Mouse (Mus musculus) CH12.LX (cell line): Measurements from ENCODE around the gene Mgat3. TPM values are rescaled to one million over a fixed set of nuclear protein-coding genes. Genes with fewer than 3 reads are reported as not detected.

Source experiments
- DNase-seq: peaks from one replicate; pipeline ENCODE4 v3.0.0-alpha.2; 2013; ENCODE audit errors: extremely low read depth
- H3K27ac ChIP-seq: 2 replicates; pipeline ENCODE4 v1.5.1; 2012; ENCODE audit warnings: low read depth, mild to moderate bottlenecking, control low read depth, moderate library complexity; ENCODE audit not compliant: insufficient read depth
- H3K27me3 ChIP-seq: replicated peaks from 2 replicates; pipeline ENCODE3; 2012; ENCODE audit warnings: inconsistent platforms
- H3K36me3 ChIP-seq, 2 experiments: replicated peaks in 1 of 2; 2 replicates each; pipeline versions ENCODE3 to v1.6.1; 2012; ENCODE audit warnings: inconsistent platforms in 1 of 2, low read length in 1 of 2, mild to moderate bottlenecking in 1 of 2, mixed read lengths in 1 of 2, moderate library complexity in 1 of 2; ENCODE audit not compliant: control insufficient read depth in 1 of 2, insufficient read depth in 1 of 2
- H3K4me1 ChIP-seq, 2 experiments: 2 replicates each; pipeline ENCODE4 v1.6.1; 2012; ENCODE audit warnings: inconsistent platforms in 1 of 2, moderate library complexity in 1 of 2; ENCODE audit not compliant: insufficient read depth in 2 of 2, control insufficient read depth in 1 of 2
- H3K4me2 ChIP-seq: 2 replicates; pipeline ENCODE4 v1.6.1; 2012; ENCODE audit warnings: low read depth, mild to moderate bottlenecking, control low read depth; ENCODE audit not compliant: poor library complexity, insufficient read depth, severe bottlenecking
- H3K4me3 ChIP-seq, 3 experiments: fragments of 150-350 bp in 1 of 3; sonication (generic) in 1 of 3; replicated peaks in 1 of 3; 2 replicates each; pipeline versions ENCODE3 to v1.5.1; 2011 to 2012; ENCODE audit warnings: low read depth in 2 of 3, low read length in 2 of 3, mild to moderate bottlenecking in 2 of 3, moderate library complexity in 2 of 3, control low read depth in 1 of 3, improper control_type of control experiment in 1 of 3, inconsistent platforms in 1 of 3, mixed read lengths in 1 of 3; ENCODE audit not compliant: poor library complexity in 1 of 3
- H3K79me2 ChIP-seq: replicated peaks from 2 replicates; pipeline ENCODE4 v1.6.1; 2012; ENCODE audit warnings: mild to moderate bottlenecking, moderate library complexity; ENCODE audit not compliant: control insufficient read depth, poor library complexity, insufficient read depth, severe bottlenecking; ENCODE audit errors: extremely low read depth
- H3K9ac ChIP-seq: 2 replicates; pipeline ENCODE4 v1.6.1; 2012; ENCODE audit warnings: low read depth, mild to moderate bottlenecking, control low read depth, moderate library complexity; ENCODE audit not compliant: insufficient read depth
- H3K9me3 ChIP-seq: replicated peaks from 2 replicates; pipeline ENCODE3; 2012; ENCODE audit warnings: low read length, inconsistent platforms, mixed read lengths
- CHD1 ChIP-seq: IDR thresholded peaks from 2 replicates; pipeline ENCODE4 v1.6.1; 2012; ENCODE audit warnings: low read depth, low read length, improper control_type of control experiment, inconsistent platforms
- CHD2 ChIP-seq: IDR thresholded peaks from 2 replicates; pipeline ENCODE4 v1.6.1; 2011; ENCODE audit warnings: low read length, improper control_type of control experiment
- CTCF ChIP-seq, 2 experiments: IDR thresholded peaks in 1 of 2; conservative IDR thresholded peaks in 1 of 2; 2 replicates each; pipeline ENCODE4 v1.5.1; 2011 to 2012; ENCODE audit warnings: low read depth in 2 of 2, low read length in 2 of 2, improper control_type of control experiment in 1 of 2, inconsistent platforms in 1 of 2, mild to moderate bottlenecking in 1 of 2, moderate library complexity in 1 of 2
- E2F4 ChIP-seq: IDR thresholded peaks from 2 replicates; pipeline ENCODE4 v1.6.1; 2011; ENCODE audit warnings: low read depth, low read length, improper control_type of control experiment; ENCODE audit not compliant: insufficient replicate concordance
- EP300 ChIP-seq: IDR thresholded peaks from 2 replicates; pipeline ENCODE4 v1.6.1; 2011; ENCODE audit warnings: low read length, improper control_type of control experiment
- GABPA ChIP-seq: IDR thresholded peaks from 2 replicates; pipeline ENCODE4 v1.6.1; 2012; ENCODE audit warnings: low read depth, low read length, improper control_type of control experiment, inconsistent platforms; ENCODE audit not compliant: insufficient replicate concordance
- HCFC1 ChIP-seq: IDR thresholded peaks from 2 replicates; pipeline ENCODE4 v1.6.1; 2012; ENCODE audit warnings: low read depth, mild to moderate bottlenecking, inconsistent platforms, low read length, improper control_type of control experiment
- JUND ChIP-seq: conservative IDR thresholded peaks from 2 replicates; pipeline ENCODE4 v1.6.1; 2011; ENCODE audit warnings: low read depth, low read length, improper control_type of control experiment
- MAFK ChIP-seq: IDR thresholded peaks from 2 replicates; pipeline ENCODE4 v1.6.1; 2011; ENCODE audit warnings: low read length, improper control_type of control experiment; ENCODE audit not compliant: insufficient replicate concordance
- MAX ChIP-seq: IDR thresholded peaks from 2 replicates; pipeline ENCODE4 v1.6.1; 2011; ENCODE audit warnings: low read length, improper control_type of control experiment
- MAZ ChIP-seq: IDR thresholded peaks from 2 replicates; pipeline ENCODE4 v1.6.1; 2012; ENCODE audit warnings: low read depth, mild to moderate bottlenecking, inconsistent platforms, low read length, improper control_type of control experiment, moderate library complexity
- MEF2A ChIP-seq: IDR thresholded peaks from 2 replicates; pipeline ENCODE4 v1.6.1; 2014; ENCODE audit warnings: low read depth, mild to moderate bottlenecking, inconsistent platforms, low read length, improper control_type of control experiment, borderline replicate concordance
- NELFE ChIP-seq: IDR thresholded peaks from 2 replicates; pipeline ENCODE4 v1.6.1; 2011; ENCODE audit warnings: low read depth, low read length, improper control_type of control experiment
- NRF1 ChIP-seq: IDR thresholded peaks from 2 replicates; pipeline ENCODE4 v1.6.1; 2014; ENCODE audit warnings: low read depth, mild to moderate bottlenecking, inconsistent platforms, low read length, improper control_type of control experiment, moderate library complexity
- PAX5 ChIP-seq: IDR thresholded peaks from 2 replicates; pipeline ENCODE4 v1.6.1; 2012; ENCODE audit warnings: low read length, inconsistent platforms, mixed read lengths
- POLR2A ChIP-seq: IDR thresholded peaks from 2 replicates; pipeline ENCODE4 v1.6.1; 2011; ENCODE audit warnings: low read depth, mild to moderate bottlenecking, improper control_type of control experiment, low read length
- POLR2AphosphoS2 ChIP-seq: IDR thresholded peaks from 2 replicates; pipeline ENCODE4 v1.6.1; 2011; ENCODE audit warnings: low read depth, low read length, improper control_type of control experiment
- RCOR1 ChIP-seq: conservative IDR thresholded peaks from 2 replicates; pipeline ENCODE4 v1.6.1; 2012; ENCODE audit warnings: low read depth, mild to moderate bottlenecking, inconsistent platforms, low read length, improper control_type of control experiment
- TBP ChIP-seq: conservative IDR thresholded peaks from 2 replicates; pipeline ENCODE4 v1.6.1; 2011; ENCODE audit warnings: low read depth, low read length, improper control_type of control experiment
- TCF12 ChIP-seq: IDR thresholded peaks from 2 replicates; pipeline ENCODE4 v1.6.1; 2014; ENCODE audit warnings: low read depth, mild to moderate bottlenecking, inconsistent platforms, low read length, improper control_type of control experiment
- UBTF ChIP-seq: IDR thresholded peaks from 2 replicates; pipeline ENCODE4 v1.6.1; 2012; ENCODE audit warnings: low read depth, mild to moderate bottlenecking, inconsistent platforms, low read length, improper control_type of control experiment, moderate library complexity
- USF2 ChIP-seq: conservative IDR thresholded peaks from 2 replicates; pipeline ENCODE4 v1.6.1; 2011; ENCODE audit warnings: low read depth, low read length, improper control_type of control experiment
- ZC3H11A ChIP-seq: IDR thresholded peaks from 2 replicates; pipeline ENCODE4 v1.6.1; 2012; ENCODE audit warnings: low read depth, mild to moderate bottlenecking, inconsistent platforms, low read length, improper control_type of control experiment
- ZKSCAN1 ChIP-seq: IDR thresholded peaks from 2 replicates; pipeline ENCODE4 v1.6.1; 2012; ENCODE audit warnings: low read depth, inconsistent platforms, low read length, improper control_type of control experiment, borderline replicate concordance
- ZNF384 ChIP-seq: IDR thresholded peaks from 2 replicates; pipeline ENCODE4 v1.6.1; 2012; ENCODE audit warnings: low read depth, low read length, improper control_type of control experiment, inconsistent platforms
- dilution Hi-C: fragments of 300-500 bp; cut with MboI; formaldehyde crosslinking; loops from 2 replicates; pipeline ENCODE4 v1.14.3; 2020; ENCODE audit warnings: low sequenced_read_pairs; ENCODE audit not compliant: extremely low pct_unique_long_range_greater_than_20kb, extremely low pct_ligation_motif_present
- in situ Hi-C: fragments of 300-500 bp; cut with MboI; formaldehyde crosslinking; loops from 3 replicates; pipeline ENCODE4 v1.14.3; 2019; ENCODE audit warnings: low sequenced_read_pairs, low pct_ligation_motif_present, low pct_unique_long_range_greater_than_20kb, mixed read lengths
- polyA plus RNA-seq: library from polyadenylated mRNA; unstranded; fragments of >175 nt; gene quantifications from 2 replicates; pipeline ENCODE4 v1.2.1, GENCODE M21; 2012; ENCODE audit warnings: low read depth; ENCODE audit not compliant: insufficient read length
- total RNA-seq, 2 experiments: library from RNA; depleted of rRNA; stranded (reverse); fragments of 300-350 nt in 1 of 2; fragments of >200 nt in 1 of 2; gene quantifications; 2 replicates each; pipeline ENCODE4 v1.2.3; 2012 to 2014

Gene Mgat3
- total and polyA plus RNA-seq, 3 experiments, result 0.09 to 0.36 (median 0.21) TPM

DNA sequence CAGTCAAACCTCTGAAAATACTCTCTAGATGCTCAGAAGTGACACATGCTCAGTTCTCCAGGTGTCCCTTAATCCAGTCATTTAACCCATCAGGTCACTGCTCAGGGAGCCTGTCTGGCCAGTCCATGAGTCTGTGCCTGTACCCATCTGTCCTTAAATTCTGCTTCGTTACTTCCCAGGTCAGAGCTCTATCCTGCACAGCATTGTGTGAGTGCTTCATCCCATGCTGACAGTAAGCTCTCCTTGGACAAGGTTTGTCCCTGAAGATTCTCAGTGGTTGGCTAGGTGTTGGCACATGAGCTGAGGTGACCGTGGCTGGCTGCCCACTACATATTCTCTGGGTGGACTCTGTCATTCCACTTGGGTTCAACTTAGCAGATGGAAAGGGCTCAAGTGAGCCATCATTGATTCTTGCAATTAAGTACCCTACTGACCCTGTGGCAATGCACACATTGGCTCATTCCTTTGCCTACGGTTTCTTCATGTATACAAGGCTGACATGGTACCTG, 32.6 kb downstream of the Mgat3 start:
- DNase-seq, result no peak
- in situ Hi-C loops (no loop called here), dilution Hi-C loops (no loop called here)
- H3K27ac ChIP-seq, result no peak overlapping the region
- no peaks in the 10 kb centered on the region for H3K36me3 ChIP-seq
- H3K79me2 ChIP-seq, result no peaks in the 10 kb centered on the region
- peaks cover 0 to 3% of the 10 kb centered on the region in 2 experiments; a peak in 1 of 4 replicates for H3K4me1 ChIP-seq
- no peaks in the 10 kb centered on the region for H3K9me3 ChIP-seq
- H3K4me2 ChIP-seq, result no peak overlapping the region
- TF ChIP-seq MAZ (no peak), POLR2A (no peak), USF2 (no peak), EP300 (no peak), ZNF384 (no peak), JUND (no peak), MAX (no peak), NELFE (no peak), TBP (no peak), ZKSCAN1 (no peak), NRF1 (no peak), MEF2A (no peak), POLR2AphosphoS2 (no peak), HCFC1 (no peak), PAX5 (no peak), RCOR1 (no peak), ZC3H11A (no peak)
- no peak overlapping the region for H3K4me3 ChIP-seq
- H3K27me3 ChIP-seq, result peaks cover 66% of the 10 kb centered on the region
- H3K9ac ChIP-seq, result no peak overlapping the region

DNA sequence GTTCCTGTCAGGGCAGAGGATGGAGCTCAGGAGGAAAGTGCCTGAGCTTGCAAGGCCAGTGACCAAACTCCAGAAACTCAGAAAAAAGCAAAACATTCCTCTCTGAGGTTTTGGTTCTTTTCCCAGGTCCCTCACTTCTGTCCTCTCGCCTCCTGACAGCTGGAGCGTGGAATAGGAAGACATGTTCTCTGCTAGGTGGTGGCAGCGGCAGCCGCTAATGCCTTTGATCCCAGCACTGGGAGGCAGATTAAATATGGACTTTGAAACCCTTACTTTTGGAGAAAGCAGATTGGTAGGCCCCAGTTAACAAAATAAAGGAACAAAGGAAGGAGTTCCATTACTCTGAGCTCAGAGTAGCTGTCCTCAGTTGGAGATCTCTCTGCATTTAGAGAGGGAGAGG, 34.9 kb downstream of the Mgat3 start:
- no peak for TF ChIP-seq NRF1
- no peak for TF ChIP-seq UBTF
- no peak for TF ChIP-seq PAX5
- TF ChIP-seq HCFC1, result no peak
- no peak for TF ChIP-seq POLR2AphosphoS2
- no peak for TF ChIP-seq CHD1
- no peak for TF ChIP-seq NELFE
- no peak for TF ChIP-seq MAX
- no peak for TF ChIP-seq GABPA
- TF ChIP-seq RCOR1, result no peak
- TF ChIP-seq MAFK, result no peak
- no peak for TF ChIP-seq USF2
- no peak for TF ChIP-seq CTCF (conservative IDR thresholded peaks at IDR 0.05 in 1 of 2, IDR thresholded peaks at IDR 0.05 in 1 of 2; ENCODE audit: low read depth in 2 of 2, low read length in 2 of 2)
- TF ChIP-seq E2F4, result no peak
- no peak for TF ChIP-seq CHD2
- TF ChIP-seq POLR2A, result no peak
- no peak for TF ChIP-seq ZNF384
- no peak for TF ChIP-seq TCF12
- no peak for TF ChIP-seq MEF2A
- H3K27ac ChIP-seq, result no peak overlapping the region
- no peak overlapping the region for H3K4me2 ChIP-seq
- in situ Hi-C loops (no loop called here), dilution Hi-C loops (no loop called here)
- H3K4me3 ChIP-seq, result no peak overlapping the region
- H3K9me3 ChIP-seq, result no peaks in the 10 kb centered on the region
- H3K36me3 ChIP-seq, result no peaks in the 10 kb centered on the region
- peaks cover 63% of the 10 kb centered on the region for H3K27me3 ChIP-seq
- H3K9ac ChIP-seq, result no peak overlapping the region
- no peak for DNase-seq
- H3K4me1 ChIP-seq, result peaks cover 0 to 3% of the 10 kb centered on the region in 2 experiments; a peak in 1 of 4 replicates
- no peaks in the 10 kb centered on the region for H3K79me2 ChIP-seq
